Mouse (Mus musculus) midbrain, embryonic 16.5 days (tissue): ENCODE data around the gene Zan. TPM values are rescaled to one million over a fixed set of nuclear protein-coding genes. Genes with fewer than 3 reads are reported as not detected.

Experiments used
- ATAC-seq: fragments of 200-750 bp; cut with Nextera tagmentation; 2 replicates; pipeline ENCODE4 v1.8.0; 2017; ENCODE audit warnings: moderate TSS enrichment
- H3K27ac ChIP-seq: fragments of 300-500 bp; sonication (generic); 2 replicates; pipeline ENCODE4 v1.5.1; 2014; ENCODE audit warnings: mild to moderate bottlenecking, low read length, mixed read lengths
- H3K27me3 ChIP-seq: fragments of 300-500 bp; sonication (generic); 2 replicates; pipeline ENCODE4 v1.6.1; 2014; ENCODE audit warnings: low read depth, low read length, mixed read lengths; ENCODE audit not compliant: control insufficient read depth, insufficient read depth
- H3K36me3 ChIP-seq: fragments of 300-500 bp; sonication (generic); 2 replicates; pipeline ENCODE4 v1.6.1; 2014; ENCODE audit warnings: mild to moderate bottlenecking, low read length, moderate library complexity, mixed read lengths; ENCODE audit not compliant: control insufficient read depth, insufficient read depth
- H3K4me1 ChIP-seq: fragments of 300-500 bp; sonication (generic); 2 replicates; pipeline ENCODE4 v1.6.1; 2014; ENCODE audit warnings: mild to moderate bottlenecking, low read length, mixed read lengths; ENCODE audit not compliant: control insufficient read depth, insufficient read depth
- H3K4me2 ChIP-seq: fragments of 300-500 bp; sonication (generic); 2 replicates; pipeline ENCODE4 v1.6.1; 2014; ENCODE audit warnings: mild to moderate bottlenecking, low read length, mixed read lengths
- H3K4me3 ChIP-seq: fragments of 300-500 bp; sonication (generic); 2 replicates; pipeline ENCODE4 v1.5.1; 2014; ENCODE audit warnings: low read depth, mild to moderate bottlenecking, low read length, moderate library complexity, mixed read lengths
- H3K9ac ChIP-seq: fragments of 300-500 bp; sonication (generic); 2 replicates; pipeline ENCODE4 v1.6.1; 2014; ENCODE audit warnings: low read depth, low read length, mixed read lengths
- H3K9me3 ChIP-seq: fragments of 300-500 bp; sonication (generic); replicated peaks from 2 replicates; pipeline ENCODE4 v1.6.1; 2014; ENCODE audit warnings: mild to moderate bottlenecking, low read length, mixed read lengths; ENCODE audit not compliant: control insufficient read depth, poor library complexity, severe bottlenecking
- WGBS: fragments of 180-500 bp; shearing (Covaris S2); extraction: QIAGEN DNeasy Blood & Tissue Kit; methylation state at CpG from one replicate; pipeline ENCODE4 v1.1.7; 2014; 5-methylcytosine and 5-hydroxymethylcytosine counted together
- polyA plus RNA-seq: library from polyadenylated mRNA; unstranded; fragments of >200 nt; fragmentation: Nextera tagmentation; extraction: Ambion mirVana; gene quantifications from 2 replicates; pipeline ENCODE4 v1.2.1, GENCODE M21; 2015

The Zan gene
- polyA plus RNA-seq, 1 experiment from 2014 or later: 0.18 TPM

GRCm38 (mm10) chr5:137338256-137338655 lies 138.6 kb downstream of the Zan start:
- Histone ChIP-seq H3K27me3 (no peaks in the 10 kb centered on the region), H3K36me3 (no peaks in the 10 kb centered on the region), H3K4me3 (peak overlapping the region; percentile 37), H3K9ac (peak overlapping the region; percentile 74), H3K27ac (peak overlapping the region; percentile 82), H3K4me2 (peak overlapping the region; percentile 93), H3K9me3 (no peaks in the 10 kb centered on the region), H3K4me1 (peaks cover 21% of the 10 kb centered on the region)
- under 1% methylated on average over 19 of the region's 19 CpGs for WGBS
- ATAC-seq: peak; percentile 82

GRCm38 (mm10) chr5:137337190-137337589 lies 139.7 kb downstream of the Zan start:
- no peak overlapping the region for H3K4me2 ChIP-seq
- no peak overlapping the region for H3K4me3 ChIP-seq
- WGBS: 54% methylated on average over 8 of the region's 8 CpGs
- H3K9ac ChIP-seq: 0 out of 2 replicates have a peak overlapping the region, but pooled peaks have one; percentile 41
- no peak for ATAC-seq
- H3K4me1 ChIP-seq: peaks cover 30% of the 10 kb centered on the region
- no peaks in the 10 kb centered on the region for H3K9me3 ChIP-seq
- H3K27ac ChIP-seq: no peak overlapping the region
- no peaks in the 10 kb centered on the region for H3K36me3 ChIP-seq
- no peaks in the 10 kb centered on the region for H3K27me3 ChIP-seq

- Histone ChIP-seq H3K4me1 (peaks cover 32% of the 10 kb centered on the region), H3K9ac (no peak overlapping the region), H3K4me3 (no peak overlapping the region), H3K27me3 (no peaks in the 10 kb centered on the region), H3K27ac (no peak overlapping the region), H3K9me3 (no peaks in the 10 kb centered on the region), H3K36me3 (no peaks in the 10 kb centered on the region), H3K4me2 (no peak overlapping the region)
- WGBS: 54% methylated on average over 6 of the region's 6 CpGs
- ATAC-seq: no peak
Observed at GRCm38 (mm10) chr5:137335066-137335465, 141.8 kb downstream of the Zan start.

DNA sequence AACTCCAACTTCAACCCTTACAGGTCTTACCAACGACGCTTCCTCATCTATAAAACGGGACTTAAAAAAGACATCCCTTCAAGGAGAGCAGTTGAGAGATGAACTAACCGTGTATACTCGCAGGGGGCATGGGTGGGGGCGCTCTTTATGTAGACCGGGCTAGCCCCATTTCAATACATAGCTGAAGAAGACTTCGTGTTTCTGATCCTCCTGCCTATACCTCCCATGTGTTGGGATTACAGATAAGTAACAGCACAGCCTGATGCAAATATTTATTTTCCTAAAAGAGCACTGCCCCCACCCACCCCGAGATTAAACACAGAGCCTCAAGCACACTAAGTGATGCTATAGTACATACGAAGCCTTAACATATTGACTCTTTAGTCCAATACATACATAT lies 142.5 kb downstream of the Zan start:
- H3K4me2 ChIP-seq: peak overlapping the region; percentile 65
- no peaks in the 10 kb centered on the region for H3K9me3 ChIP-seq
- H3K36me3 ChIP-seq: no peaks in the 10 kb centered on the region
- no peaks in the 10 kb centered on the region for H3K27me3 ChIP-seq
- 51% methylated on average over 10 of the region's 10 CpGs for WGBS
- H3K4me3 ChIP-seq: peak overlapping the region; percentile 59
- peaks cover 24% of the 10 kb centered on the region for H3K4me1 ChIP-seq
- H3K9ac ChIP-seq: no peak overlapping the region
- no peak for ATAC-seq
- H3K27ac ChIP-seq: peak overlapping the region; percentile 14; the same call in 1 of the 2 replicates

DNA sequence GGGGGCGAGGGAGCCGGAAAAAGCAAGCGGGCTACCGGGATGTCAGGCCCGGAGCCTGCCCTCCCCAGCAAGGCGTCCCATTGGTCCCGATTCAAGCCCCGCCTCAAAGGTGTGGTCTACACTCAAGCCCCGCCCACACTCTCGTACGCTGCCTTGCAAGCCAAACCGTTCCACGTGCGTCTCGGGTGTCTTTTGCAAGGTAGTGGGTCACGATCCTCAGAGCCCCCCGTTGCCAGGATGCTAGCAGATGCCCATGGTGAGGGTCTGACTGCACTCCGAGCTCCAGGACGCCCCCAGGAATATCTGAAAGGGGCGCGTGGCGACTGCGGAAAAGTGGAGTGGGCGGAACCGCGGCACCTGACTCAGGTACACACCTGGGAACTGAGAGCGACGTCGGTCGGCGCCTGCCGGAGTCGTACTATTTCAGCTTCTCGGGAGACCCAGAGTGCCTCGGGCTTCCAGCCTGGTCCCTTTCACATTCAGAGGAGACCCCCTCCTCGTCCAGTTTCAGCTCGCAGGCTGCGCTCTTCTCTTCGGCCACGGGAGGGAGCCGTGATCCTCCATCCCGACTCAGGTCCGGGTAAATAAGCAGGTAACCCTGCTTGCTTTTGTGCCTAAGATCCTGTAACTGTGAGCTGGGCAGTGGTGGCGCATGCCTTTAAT lies 143.2 kb downstream of the Zan start, which contains the start of gene Slc12a9:
Slc12a9 (minus strand) TSS at position 86 of the 663 bp plus-strand sequence.
- Histone ChIP-seq H3K4me1 (peaks cover 18% of the 10 kb centered on the region), H3K27ac (peak within 1 kb of the TSS; percentile 62), H3K27me3 (no peaks in the 10 kb centered on the region), H3K36me3 (no peaks in the 10 kb centered on the region), H3K4me3 (peak within 1 kb of the TSS; percentile 59), H3K9me3 (no peaks in the 10 kb centered on the region), H3K4me2 (peak within 1 kb of the TSS; percentile 65), H3K9ac (peak within 1 kb of the TSS; percentile 80)
- WGBS: 1% methylated on average over 44 of the region's 44 CpGs
- ATAC-seq: peak; percentile 89

- H3K9ac ChIP-seq: peak overlapping the region; percentile 80
- H3K27me3 ChIP-seq: no peaks in the 10 kb centered on the region
- H3K36me3 ChIP-seq: peaks cover 4% of the 10 kb centered on the region; the same call in 1 of the 2 replicates
- peaks cover 17% of the 10 kb centered on the region for H3K4me1 ChIP-seq
- WGBS: 16% methylated on average over 14 of the region's 15 CpGs
- H3K4me2 ChIP-seq: peak overlapping the region; percentile 65
- peak overlapping the region; percentile 59 for H3K4me3 ChIP-seq
- peak overlapping the region; percentile 62; the same call in 1 of the 2 replicates for H3K27ac ChIP-seq
- no peaks in the 10 kb centered on the region for H3K9me3 ChIP-seq
- no peak for ATAC-seq
Observed at GRCm38 (mm10) chr5:137332857-137333511, 143.9 kb downstream of the Zan start.

DNA sequence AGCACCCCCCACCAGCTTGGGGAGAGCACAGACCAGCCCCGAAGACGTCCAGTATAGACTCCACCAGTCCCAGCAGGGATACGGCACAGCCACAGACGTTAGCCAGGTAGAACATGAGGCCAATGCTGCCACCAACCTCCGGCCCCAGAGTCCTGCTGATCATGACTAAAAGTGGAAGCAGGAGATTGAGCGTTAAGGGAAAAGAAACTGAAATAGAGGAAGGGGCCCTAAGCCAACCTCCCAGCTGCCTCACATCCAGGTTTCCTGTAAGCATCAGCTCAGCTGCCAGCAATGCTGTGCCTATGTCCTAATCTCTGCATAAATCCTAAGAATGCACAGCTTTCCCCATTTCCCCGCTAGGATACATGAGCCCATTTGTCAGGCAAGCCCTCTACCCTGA lies 146.0 kb downstream of the Zan start:
- H3K4me3 ChIP-seq: no peak overlapping the region
- H3K9me3 ChIP-seq: no peaks in the 10 kb centered on the region
- H3K27ac ChIP-seq: no peak overlapping the region
- no peaks in the 10 kb centered on the region for H3K27me3 ChIP-seq
- H3K4me2 ChIP-seq: no peak overlapping the region
- H3K4me1 ChIP-seq: peaks cover 14% of the 10 kb centered on the region
- WGBS: 91% methylated on average over 7 of the region's 7 CpGs
- H3K9ac ChIP-seq: no peak overlapping the region
- H3K36me3 ChIP-seq: peaks cover 14% of the 10 kb centered on the region; the same call in 1 of the 2 replicates
- ATAC-seq: no peak
